Mouse (Mus musculus) testis, adult 2 months (tissue): ENCODE measurements around the gene Prrxl1. TPM values are rescaled to one million over a fixed set of nuclear protein-coding genes. Genes with fewer than 3 reads are reported as not detected.

Experiments
- H3K27ac ChIP-seq: fragments of 200-500 bp; 2 replicates; pipeline ENCODE4 v1.5.1; 2012; ENCODE audit warnings: low read depth, low read length; ENCODE audit not compliant: control insufficient read depth, insufficient read depth
- H3K27me3 ChIP-seq: fragments of 200-500 bp; 2 replicates; pipeline ENCODE4 v1.6.1; 2012; ENCODE audit warnings: mild to moderate bottlenecking, low read length, moderate library complexity; ENCODE audit not compliant: control insufficient read depth, insufficient read depth
- H3K36me3 ChIP-seq: fragments of 200-500 bp; 2 replicates; pipeline ENCODE4 v1.6.1; 2012; ENCODE audit warnings: mild to moderate bottlenecking, low read length; ENCODE audit not compliant: control insufficient read depth, insufficient read depth
- H3K4me1 ChIP-seq: fragments of 200-500 bp; 2 replicates; pipeline ENCODE4 v1.6.1; 2012; ENCODE audit warnings: low read length; ENCODE audit not compliant: control insufficient read depth, insufficient read depth
- H3K4me3 ChIP-seq: fragments of 200-500 bp; 2 replicates; pipeline ENCODE4 v1.5.1; 2012; ENCODE audit warnings: low read depth, mild to moderate bottlenecking, low read length, moderate library complexity, mixed read lengths; ENCODE audit not compliant: control insufficient read depth
- CTCF ChIP-seq: fragments of 200-500 bp; IDR thresholded peaks from 2 replicates; pipeline ENCODE4 v1.5.1; 2012; ENCODE audit warnings: low read depth, mild to moderate bottlenecking, inconsistent platforms, low read length, moderate library complexity; ENCODE audit not compliant: control insufficient read depth, insufficient read depth, insufficient replicate concordance
- POLR2A ChIP-seq: fragments of 200-500 bp; IDR thresholded peaks from 2 replicates; pipeline ENCODE4 v1.6.1; 2012; ENCODE audit warnings: low read depth, mild to moderate bottlenecking, inconsistent platforms, low read length, moderate library complexity; ENCODE audit not compliant: control insufficient read depth
- polyA plus RNA-seq: library from polyadenylated mRNA; depleted of rRNA; stranded (reverse); fragments of >200 nt; gene quantifications from 2 replicates; pipeline ENCODE4 v1.2.3, GENCODE M21; 2012; rRNA removed

The Prrxl1 gene
- polyA plus RNA-seq = not detected in 2 replicates

DNA sequence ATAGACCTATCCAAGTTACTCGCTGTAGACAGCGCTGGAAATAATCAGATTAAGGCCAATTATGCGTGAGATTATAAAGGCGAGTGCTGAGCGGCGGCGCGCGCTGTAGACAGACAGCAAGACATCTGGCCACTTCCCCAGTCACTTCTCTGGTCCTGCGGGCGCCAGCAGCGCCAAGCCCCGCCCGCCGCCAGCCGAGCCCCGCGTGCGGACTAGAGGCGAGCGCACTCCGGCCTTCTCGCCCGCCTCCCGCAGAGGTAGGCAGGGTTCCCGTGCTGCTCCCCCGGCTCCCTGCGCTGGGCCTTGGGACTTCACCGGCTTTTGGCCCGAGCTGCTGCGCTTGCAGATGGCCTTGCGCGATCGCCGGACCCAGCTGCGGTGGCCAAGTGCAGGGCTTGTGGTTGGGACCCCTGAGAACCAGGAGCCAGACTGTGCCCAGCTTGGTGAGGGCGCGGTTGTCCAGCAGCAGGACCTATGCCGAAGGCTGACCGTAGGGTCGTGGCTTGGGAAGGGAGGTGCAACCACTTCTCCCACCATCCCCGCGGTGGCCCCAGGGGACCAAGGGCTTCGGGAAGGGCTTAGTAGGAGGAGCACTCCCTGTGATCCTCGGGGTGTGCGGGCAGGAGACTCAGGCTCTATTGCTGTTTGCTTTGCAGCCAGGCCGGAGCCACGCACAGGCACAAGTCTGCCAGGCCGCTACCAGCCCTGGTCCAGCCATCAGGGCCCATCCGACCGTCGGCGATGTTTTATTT, at the start of gene Prrxl1:
Gene Prrxl1, plus strand, starts transcription at position 118 of the 752 bp plus-strand sequence.
- no peaks in the 10 kb centered on the region for H3K36me3 ChIP-seq
- no peak within 1 kb of the TSS for H3K27ac ChIP-seq
- peaks cover 15% of the 10 kb centered on the region for H3K4me1 ChIP-seq
- peaks cover 3% of the 10 kb centered on the region; the same call in 1 of the 2 replicates for H3K27me3 ChIP-seq
- peak within 1 kb of the TSS; percentile 8; the same call in 1 of the 2 replicates for H3K4me3 ChIP-seq
- TF ChIP-seq CTCF (no peak), POLR2A (no peak)

DNA sequence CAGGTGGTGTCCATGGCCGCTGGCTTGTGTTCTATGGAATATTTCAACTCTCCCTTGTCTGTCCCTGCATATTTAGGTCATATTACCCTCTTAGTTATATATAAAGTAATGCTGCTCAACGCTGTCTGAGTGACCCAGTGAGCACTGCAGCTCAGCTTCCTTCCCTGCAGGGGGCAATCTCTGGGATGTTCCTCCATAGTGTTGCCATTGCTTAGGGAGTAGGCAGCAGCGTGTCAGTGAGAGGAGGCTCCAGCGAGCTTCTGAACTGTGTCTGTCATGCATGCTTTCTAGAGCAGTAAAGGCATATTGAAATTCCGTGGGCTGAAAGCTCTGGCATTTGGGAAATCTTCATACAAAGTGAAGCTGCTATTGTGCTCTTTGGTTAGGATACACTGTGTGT, 47.4 kb upstream of the Prrxl1 start:
- Histone ChIP-seq H3K27ac (no peak overlapping the region), H3K4me3 (no peak overlapping the region), H3K27me3 (no peaks in the 10 kb centered on the region), H3K4me1 (no peaks in the 10 kb centered on the region), H3K36me3 (no peaks in the 10 kb centered on the region; the same call in 1 of the 2 replicates)
- TF ChIP-seq CTCF (no peak), POLR2A (no peak)

DNA sequence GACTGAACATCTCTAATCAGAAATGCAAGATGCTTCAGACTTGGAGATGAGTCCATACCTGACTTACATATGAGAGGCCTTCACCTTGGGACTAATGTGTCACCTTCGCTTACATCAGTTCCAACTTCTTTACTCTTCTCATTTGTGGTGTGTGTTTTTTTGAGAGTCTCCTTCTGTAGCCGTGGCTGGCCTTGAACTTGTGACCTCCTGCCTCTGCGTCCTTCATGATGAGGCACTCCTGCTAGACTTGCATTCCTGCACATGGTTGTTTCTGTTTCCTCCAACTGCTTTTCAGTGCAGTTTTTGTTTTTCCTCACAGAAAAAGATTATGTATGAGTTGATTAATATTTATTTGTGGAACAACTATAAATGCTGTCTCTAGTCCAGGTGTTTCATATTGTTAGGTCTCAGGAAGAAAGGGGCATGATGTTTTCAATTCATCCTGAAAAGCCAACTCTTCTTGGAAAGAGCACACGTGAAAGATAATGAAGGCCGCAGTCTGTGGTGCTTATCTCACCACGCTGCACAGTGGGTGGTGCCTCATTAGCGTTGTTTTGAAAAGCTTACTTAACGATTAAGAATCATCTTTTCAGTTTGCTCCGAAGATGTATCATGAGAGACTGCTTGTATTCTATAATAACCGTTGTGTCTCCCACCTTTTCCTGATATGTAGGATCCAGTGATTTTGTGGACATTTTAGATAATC, 45.9 kb upstream of the Prrxl1 start:
- H3K4me1 ChIP-seq = no peaks in the 10 kb centered on the region
- no peak overlapping the region for H3K27ac ChIP-seq
- no peaks in the 10 kb centered on the region for H3K27me3 ChIP-seq
- no peaks in the 10 kb centered on the region; the same call in 1 of the 2 replicates for H3K36me3 ChIP-seq
- TF ChIP-seq POLR2A (no peak), CTCF (no peak)
- H3K4me3 ChIP-seq = no peak overlapping the region

DNA sequence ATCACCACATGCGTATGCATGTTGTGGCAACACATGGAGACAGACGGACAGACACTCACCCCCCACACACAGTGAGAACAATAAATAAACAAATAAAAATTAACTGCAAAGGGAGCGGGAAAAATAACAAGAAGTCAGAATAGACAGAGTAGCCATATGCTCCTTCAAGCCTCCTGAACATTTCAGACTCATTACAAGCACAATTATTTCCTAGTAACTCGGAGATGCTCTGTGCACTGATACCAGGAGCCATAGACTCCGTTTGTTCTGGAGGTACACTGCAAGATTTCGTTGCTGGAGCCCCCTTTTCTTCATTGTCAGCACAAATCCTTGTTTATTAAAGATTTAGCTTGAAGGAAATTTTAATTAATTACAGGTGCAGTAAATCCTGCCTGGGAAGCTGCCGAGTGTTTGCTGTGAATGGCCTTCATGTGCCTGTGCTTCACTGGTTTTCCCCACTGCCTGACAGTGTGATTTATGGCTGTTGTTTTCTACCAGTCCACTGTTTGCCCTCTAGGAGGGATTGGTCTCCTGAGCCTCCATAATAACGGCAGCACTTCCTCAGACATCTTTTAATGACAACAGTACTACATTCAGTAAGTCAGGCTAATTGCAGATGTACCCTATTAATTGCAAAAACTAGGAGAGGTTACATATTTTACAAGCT, 44.2 kb upstream of the Prrxl1 start:
- H3K36me3 ChIP-seq = peaks cover 3% of the 10 kb centered on the region; the same call in 1 of the 2 replicates
- H3K4me1 ChIP-seq = no peaks in the 10 kb centered on the region
- H3K4me3 ChIP-seq = no peak overlapping the region
- H3K27ac ChIP-seq = no peak overlapping the region
- no peak for TF ChIP-seq POLR2A
- TF ChIP-seq CTCF = no peak
- no peaks in the 10 kb centered on the region for H3K27me3 ChIP-seq

DNA sequence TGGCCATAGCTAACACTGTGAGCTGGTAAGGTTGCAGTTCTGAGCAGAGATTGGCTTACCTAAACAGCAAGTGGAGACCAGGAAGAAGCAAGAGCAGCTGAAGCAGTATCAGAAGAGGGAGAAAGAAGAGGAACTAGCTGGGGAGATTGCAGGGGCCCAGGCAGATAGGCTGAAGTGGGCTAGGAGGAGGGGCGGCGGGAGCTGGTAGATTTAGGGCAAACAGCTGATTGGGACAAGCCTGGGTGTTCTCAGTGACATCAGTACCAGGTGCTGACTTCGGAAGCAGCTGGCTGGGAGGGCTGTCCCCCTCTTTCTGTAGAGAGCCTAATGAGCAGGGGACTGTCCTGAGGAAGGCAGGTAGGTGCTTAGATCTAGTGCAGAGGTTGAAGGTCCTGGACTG, 37.8 kb upstream of the Prrxl1 start:
- Histone ChIP-seq H3K27me3 (no peaks in the 10 kb centered on the region), H3K36me3 (peaks cover 5% of the 10 kb centered on the region), H3K4me3 (no peak overlapping the region), H3K27ac (no peak overlapping the region), H3K4me1 (no peaks in the 10 kb centered on the region)
- no peak for TF ChIP-seq POLR2A

DNA sequence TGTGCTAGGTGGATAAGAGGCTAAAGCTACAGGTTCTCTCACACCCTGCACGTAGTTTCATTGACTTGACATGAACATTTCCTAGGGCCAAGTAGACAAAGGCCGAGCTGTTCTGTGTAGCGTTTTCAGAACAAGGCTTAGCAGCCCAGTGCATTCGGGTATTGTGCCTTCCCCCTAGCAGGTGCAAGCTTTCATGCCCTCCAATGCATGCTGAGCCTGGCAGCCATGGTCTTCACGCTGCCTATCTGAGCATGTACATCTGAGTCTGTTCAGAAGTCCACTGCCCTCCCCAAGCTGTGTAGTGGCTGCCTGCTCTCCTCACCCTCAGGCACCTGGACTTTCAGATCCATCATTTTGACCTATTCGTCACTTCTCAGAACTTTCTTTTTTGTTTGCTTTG, 35.5 kb upstream of the Prrxl1 start:
- Histone ChIP-seq H3K4me3 (no peak overlapping the region), H3K27me3 (no peaks in the 10 kb centered on the region), H3K27ac (no peak overlapping the region), H3K4me1 (no peaks in the 10 kb centered on the region), H3K36me3 (peaks cover 5% of the 10 kb centered on the region)
- TF ChIP-seq POLR2A (no peak), CTCF (no peak)

DNA sequence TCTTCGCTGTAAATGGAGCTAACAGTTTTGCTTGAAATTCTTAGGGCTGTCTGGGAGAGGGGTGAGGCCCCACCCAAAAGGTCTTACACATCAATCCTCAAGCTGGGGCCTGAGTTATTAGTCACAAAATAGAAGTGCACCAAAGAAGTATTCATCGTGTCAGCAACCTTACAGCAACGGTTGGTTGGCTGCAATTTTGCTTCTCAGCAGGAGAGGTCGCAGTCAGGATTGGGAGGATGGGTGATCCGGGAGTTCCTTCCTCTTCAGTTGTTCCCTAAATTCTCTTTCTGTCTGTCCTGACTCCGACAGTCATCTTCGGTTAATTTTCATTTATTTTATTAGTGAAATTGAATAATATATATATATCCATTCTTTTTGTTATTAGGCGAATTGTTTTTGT, 26.7 kb upstream of the Prrxl1 start:
- no peaks in the 10 kb centered on the region for H3K4me1 ChIP-seq
- peaks cover 6% of the 10 kb centered on the region for H3K36me3 ChIP-seq
- H3K27me3 ChIP-seq = no peaks in the 10 kb centered on the region
- H3K4me3 ChIP-seq = no peak overlapping the region
- TF ChIP-seq CTCF = no peak
- no peak for TF ChIP-seq POLR2A
- no peak overlapping the region for H3K27ac ChIP-seq
